Mouse (Mus musculus) T-helper 2 cell (primary cell): ENCODE results near the gene Plcb4.
"Not testable (repeated sequence)": the region's sequence is repeated elsewhere in the genome, so short reads cannot be mapped to it uniquely, and the experiment has no call there.

Source experiments
- in situ Hi-C: fragments of 300-600 bp; cut with MboI, MseI; formaldehyde crosslinking; loops from one replicate; pipeline ENCODE4 v1.15.1; 2025; ENCODE audit warnings: high pct_unique_total_duplicates

Gene Plcb4

DNA sequence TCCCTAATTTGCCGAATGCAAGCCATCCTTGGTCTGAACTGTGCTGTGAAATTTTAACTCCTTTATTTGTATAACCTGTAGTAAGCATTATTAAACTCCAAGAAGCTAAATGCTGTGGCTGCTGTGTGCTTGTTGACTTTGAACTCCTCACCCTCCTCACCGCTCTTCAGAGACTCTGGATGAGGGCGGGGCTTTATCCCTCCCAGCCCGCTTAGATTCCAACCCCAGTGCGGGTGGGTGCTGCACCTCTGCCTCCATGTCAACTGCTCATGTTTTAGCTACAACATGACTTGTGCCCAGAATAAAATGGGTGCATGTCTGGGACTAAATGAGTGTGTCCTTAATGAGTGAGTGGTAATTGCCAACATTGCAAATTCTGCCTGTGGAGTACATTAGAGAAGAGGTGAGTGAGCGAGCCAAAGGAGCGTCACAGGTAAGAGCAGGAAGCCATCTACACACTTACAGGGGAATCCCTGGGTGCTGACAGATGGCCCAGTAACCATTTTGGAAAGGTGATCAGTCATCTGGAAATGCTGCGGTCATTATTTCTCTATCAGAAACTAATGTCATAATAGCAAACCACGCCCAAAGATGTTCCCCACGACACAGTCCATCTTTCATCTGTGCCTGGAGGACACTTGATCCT, 13.8 kb downstream of the Plcb4 start:
- in situ Hi-C loops, result loop anchor here (25.0 kb wide), 1 partner anchor 215 kb away; no protein-coding TSS in a partner anchor

DNA sequence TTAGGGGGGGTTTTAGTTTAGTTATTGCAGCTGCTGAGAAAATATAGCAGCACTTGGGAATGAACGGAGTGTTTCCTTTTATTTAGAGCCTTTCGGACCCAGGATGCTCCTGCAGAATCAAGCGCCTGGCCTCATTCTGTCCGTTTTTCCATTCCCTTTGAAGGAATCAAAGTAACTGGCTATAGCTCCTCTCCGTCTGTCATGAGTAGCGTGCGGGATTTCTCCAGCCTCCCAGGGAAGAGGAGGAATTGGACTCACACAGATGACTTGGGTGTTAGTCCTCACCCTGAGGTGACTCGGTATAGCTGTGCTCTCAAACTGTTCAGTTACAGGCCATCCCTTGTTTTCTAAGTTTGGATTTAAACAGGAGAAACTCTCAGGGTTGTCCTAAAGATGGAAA, 14.8 kb downstream of the Plcb4 start:
- in situ Hi-C loops, result loop anchor here (25.0 kb wide), 1 partner anchor 214 kb away; no protein-coding TSS in a partner anchor

- in situ Hi-C loops, result no loop called here
These were observed 16.5 kb downstream of the Plcb4 start for GRCm38 (mm10) chr2:135675284-135675683.

DNA sequence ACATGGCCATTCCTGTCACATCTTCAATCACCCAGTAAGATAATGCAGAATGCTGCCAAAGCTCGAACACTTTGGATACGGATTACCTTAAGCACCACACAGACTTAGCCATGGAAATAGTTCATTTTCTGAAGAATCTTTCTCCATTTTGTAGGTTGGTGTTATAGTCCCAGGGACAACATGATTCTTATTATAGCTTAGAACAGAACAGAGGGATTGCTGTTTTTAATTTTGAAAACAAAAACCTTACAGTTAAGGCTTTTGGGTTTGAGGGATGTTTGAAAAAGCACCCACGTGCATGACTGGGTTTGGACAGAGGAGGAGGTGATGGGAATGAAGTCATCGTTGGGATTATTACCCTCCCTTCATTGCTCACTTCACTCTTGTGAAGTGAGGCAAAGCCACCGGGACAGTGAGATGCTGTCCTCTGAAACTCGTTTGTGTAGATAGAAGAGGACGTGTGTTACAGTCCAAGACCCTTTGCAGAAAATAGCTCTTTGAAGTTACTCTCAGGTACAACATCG, 18.2 kb downstream of the Plcb4 start:
- in situ Hi-C loops, result no loop called here

- in situ Hi-C loops, result no loop called here
These were observed 18.8 kb downstream of the Plcb4 start for GRCm38 (mm10) chr2:135677601-135678000.

DNA sequence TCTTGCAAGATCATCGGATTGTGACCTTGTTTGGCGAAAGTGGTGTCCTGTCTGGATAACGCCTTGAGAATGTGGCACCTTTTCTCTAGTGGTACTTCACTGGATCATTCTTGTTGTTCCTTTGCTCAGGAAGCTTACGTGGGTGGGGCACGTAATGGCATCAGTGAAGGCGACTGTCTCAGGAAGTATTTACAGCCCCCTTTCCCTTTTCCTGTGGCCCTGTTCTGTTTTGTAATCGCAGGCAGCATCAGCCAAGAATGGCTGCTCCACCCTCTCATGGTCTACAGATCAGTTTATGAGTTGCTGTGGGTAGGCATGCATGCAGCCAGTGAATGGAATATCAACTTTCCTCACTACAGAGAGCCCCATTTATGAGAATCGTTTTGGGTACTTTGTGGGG, 21.2 kb downstream of the Plcb4 start:
- in situ Hi-C loops, result no loop called here

GRCm38 (mm10) chr2:135680406-135681134, 21.8 kb downstream of the Plcb4 start:
- in situ Hi-C loops, result no loop called here

GRCm38 (mm10) chr2:135683684-135684440, 25.1 kb downstream of the Plcb4 start:
- in situ Hi-C loops, result no loop called here

- in situ Hi-C loops, result no loop called here
These were observed 27.9 kb downstream of the Plcb4 start for GRCm38 (mm10) chr2:135686692-135687091.

GRCm38 (mm10) chr2:135687585-135687984, 28.8 kb downstream of the Plcb4 start:
- in situ Hi-C loops, result no loop called here

- in situ Hi-C loops, result no loop called here
These were observed 34.0 kb downstream of the Plcb4 start for GRCm38 (mm10) chr2:135692568-135693488.

DNA sequence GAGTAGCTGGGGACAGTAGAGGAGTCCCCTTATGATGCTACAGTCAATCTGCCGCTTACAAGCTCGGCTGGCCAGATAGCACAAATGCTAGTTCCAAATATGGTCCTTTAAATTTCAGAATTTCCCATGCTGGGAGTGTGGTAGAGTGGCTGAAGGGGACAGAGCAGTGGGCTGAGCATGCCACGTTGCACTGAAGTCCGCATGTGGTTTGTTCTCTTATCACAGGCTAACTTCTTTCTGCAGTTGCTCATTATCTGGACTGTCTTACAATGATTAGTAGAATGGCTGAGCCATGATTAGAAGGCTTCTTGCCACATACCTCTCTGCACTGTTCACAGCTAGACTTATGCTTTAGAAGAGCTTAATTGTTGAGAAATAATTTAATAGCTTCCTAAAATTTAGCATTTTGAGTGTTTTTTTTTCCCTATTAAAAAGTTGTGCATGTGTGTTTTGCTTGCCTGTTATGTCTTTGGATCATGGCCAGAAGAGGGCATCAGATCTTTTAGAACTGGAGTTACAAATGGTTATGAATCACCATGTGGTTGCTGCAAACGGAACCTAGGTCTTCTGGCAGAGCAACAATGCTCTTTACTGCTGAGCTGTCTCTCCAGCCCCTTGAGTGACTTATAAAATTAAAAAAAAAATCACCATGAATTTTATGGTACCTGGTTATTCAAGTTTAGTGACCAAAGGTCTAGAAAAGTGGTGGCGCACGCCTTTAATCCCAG, 42.0 kb downstream of the Plcb4 start:
- in situ Hi-C loops, result no loop called here

GRCm38 (mm10) chr2:135704673-135705072, 45.9 kb downstream of the Plcb4 start:
- in situ Hi-C loops, result no loop called here

GRCm38 (mm10) chr2:135707305-135707704, 48.5 kb downstream of the Plcb4 start:
- in situ Hi-C loops, result no loop called here

DNA sequence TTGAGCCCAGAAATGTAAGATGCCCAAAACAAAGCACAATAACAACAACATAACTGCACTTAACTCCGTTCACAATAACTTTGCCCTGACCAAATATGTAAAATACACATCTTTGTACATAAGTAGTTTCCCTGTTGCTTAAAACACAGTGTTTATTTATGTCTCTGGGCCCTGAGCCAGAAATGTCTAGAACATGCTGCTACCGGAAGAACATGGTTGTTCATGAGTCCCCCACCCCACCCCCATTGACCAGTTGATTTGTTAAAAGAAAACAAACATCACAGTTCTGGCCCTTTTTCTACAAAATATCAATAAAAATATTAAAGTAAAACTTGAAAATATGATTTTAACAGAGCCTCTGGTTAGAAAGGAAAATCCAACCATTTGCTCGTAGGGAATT, 49.6 kb downstream of the Plcb4 start:
- in situ Hi-C loops, result no loop called here

DNA sequence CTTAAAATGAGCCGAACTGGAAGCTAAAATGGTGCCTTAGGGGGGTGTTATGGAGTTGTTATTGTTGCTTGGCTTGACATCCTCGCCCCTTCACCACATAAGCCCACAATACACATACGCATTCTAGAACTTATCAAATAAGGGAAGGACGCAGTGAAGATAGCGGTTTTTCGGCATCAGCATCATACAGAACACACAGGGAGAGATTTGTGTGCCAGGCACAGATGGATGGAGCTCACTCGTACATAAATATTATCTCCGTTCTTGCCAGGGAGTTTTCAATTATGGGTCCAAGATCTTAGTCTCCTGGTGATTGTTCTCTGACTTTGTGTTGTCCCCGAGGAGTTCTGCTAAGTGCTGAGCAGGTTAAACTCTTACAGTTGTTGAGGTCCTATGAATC, 50.0 kb downstream of the Plcb4 start:
- in situ Hi-C loops, result no loop called here

GRCm38 (mm10) chr2:135709736-135710135, 50.9 kb downstream of the Plcb4 start:
- in situ Hi-C loops, result not testable (repeated sequence)

GRCm38 (mm10) chr2:135711049-135711924, 52.5 kb downstream of the Plcb4 start:
- in situ Hi-C loops, result no loop called here

DNA sequence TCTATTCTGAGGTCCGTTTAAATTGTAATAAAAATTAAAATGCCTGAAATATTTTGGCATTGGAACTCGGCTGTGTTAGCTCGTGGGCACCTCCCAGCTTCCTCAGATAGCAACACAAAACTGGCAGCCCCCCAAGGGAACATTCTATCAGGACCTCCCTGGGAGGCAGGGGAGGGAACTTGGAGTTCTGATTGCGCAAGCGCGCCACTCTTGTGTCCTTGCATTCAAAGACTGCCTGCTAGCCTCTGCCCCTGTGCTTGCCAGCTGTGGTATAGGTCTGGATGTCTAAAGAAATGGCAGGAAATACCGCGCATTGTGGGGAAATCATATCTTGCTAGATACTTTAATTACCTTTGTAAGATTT, 53.1 kb downstream of the Plcb4 start:
- in situ Hi-C loops, result no loop called here

- in situ Hi-C loops, result no loop called here
These were observed 53.5 kb downstream of the Plcb4 start for GRCm38 (mm10) chr2:135712331-135712730.
